Mouse (Mus musculus): ENCODE measurements around the gene Itgb8.

Gene Itgb8

GRCm38 (mm10) chr12:119238696-119239415, at the start of gene Itgb8:
Itgb8 (minus strand) TSS chr12:119238802.
- DNase-seq (ENCODE audit: low spot score in 2 of 2) = peak in 1 of 2 experiments; percentile 45

- DNase-seq (ENCODE audit: low spot score in 2 of 2) = no peak
Measured at GRCm38 (mm10) chr12:119276282-119276681, 37.7 kb upstream of the Itgb8 start.

- DNase-seq (ENCODE audit: low spot score in 2 of 2) = no peak
Measured at GRCm38 (mm10) chr12:119273605-119274004, 35.0 kb upstream of the Itgb8 start.

- no peak for DNase-seq (ENCODE audit: low spot score in 2 of 2)
Measured at GRCm38 (mm10) chr12:119271964-119272363, 33.4 kb upstream of the Itgb8 start.

- no peak for DNase-seq (ENCODE audit: low spot score in 2 of 2)
Measured at GRCm38 (mm10) chr12:119270036-119270435, 31.4 kb upstream of the Itgb8 start.

GRCm38 (mm10) chr12:119268723-119269122, 30.1 kb upstream of the Itgb8 start:
- no peak for DNase-seq (ENCODE audit: low spot score in 2 of 2)

GRCm38 (mm10) chr12:119264506-119264905, 25.9 kb upstream of the Itgb8 start:
- no peak for DNase-seq (ENCODE audit: low spot score in 2 of 2)

GRCm38 (mm10) chr12:119248581-119248980, 10.0 kb upstream of the Itgb8 start:
- no peak for DNase-seq (ENCODE audit: low spot score in 2 of 2)

- DNase-seq (ENCODE audit: low spot score in 2 of 2) = no peak
Measured at GRCm38 (mm10) chr12:119241071-119241470, 2.5 kb upstream of the Itgb8 start.

- peak in 1 of 2 experiments; percentile 13 for DNase-seq (ENCODE audit: low spot score in 2 of 2)
Measured at GRCm38 (mm10) chr12:119237921-119238695, 494 bp downstream of the Itgb8 start.

GRCm38 (mm10) chr12:119237241-119237920, 1.2 kb downstream of the Itgb8 start:
- peak in 1 of 2 experiments; percentile 14 for DNase-seq (ENCODE audit: low spot score in 2 of 2)

- no peak for DNase-seq (ENCODE audit: low spot score in 2 of 2)
Measured at GRCm38 (mm10) chr12:119231831-119232230, 6.8 kb downstream of the Itgb8 start.

GRCm38 (mm10) chr12:119230444-119230843, 8.2 kb downstream of the Itgb8 start:
- no peak for DNase-seq (ENCODE audit: low spot score in 2 of 2)

GRCm38 (mm10) chr12:119229601-119230000, 9.0 kb downstream of the Itgb8 start:
- no peak for DNase-seq (ENCODE audit: low spot score in 2 of 2)

- no peak for DNase-seq (ENCODE audit: low spot score in 2 of 2)
Measured at GRCm38 (mm10) chr12:119227898-119228297, 10.7 kb downstream of the Itgb8 start.

- DNase-seq (ENCODE audit: low spot score in 2 of 2) = no peak
Measured at GRCm38 (mm10) chr12:119224699-119225098, 13.9 kb downstream of the Itgb8 start.

- no peak for DNase-seq (ENCODE audit: low spot score in 2 of 2)
Measured at GRCm38 (mm10) chr12:119219409-119219808, 19.2 kb downstream of the Itgb8 start.

GRCm38 (mm10) chr12:119217700-119218265, 20.8 kb downstream of the Itgb8 start:
- no peak for DNase-seq (ENCODE audit: low spot score in 2 of 2)

- no peak for DNase-seq (ENCODE audit: low spot score in 2 of 2)
Measured at GRCm38 (mm10) chr12:119215225-119215624, 23.4 kb downstream of the Itgb8 start.

- DNase-seq (ENCODE audit: low spot score in 2 of 2) = no peak
Measured at GRCm38 (mm10) chr12:119211533-119211932, 27.1 kb downstream of the Itgb8 start.

GRCm38 (mm10) chr12:119210590-119210989, 28.0 kb downstream of the Itgb8 start:
- DNase-seq (ENCODE audit: low spot score in 2 of 2) = no peak

- DNase-seq (ENCODE audit: low spot score in 2 of 2) = no peak
Measured at GRCm38 (mm10) chr12:119210073-119210425, 28.6 kb downstream of the Itgb8 start.
